Mouse (Mus musculus) forebrain, embryonic 16.5 days (tissue): ENCODE data around the gene Zfp341. TPM values are rescaled to one million over a fixed set of nuclear protein-coding genes. Genes with fewer than 3 reads are reported as not detected.

Source experiments
- ATAC-seq: fragments of 200-750 bp; cut with Nextera tagmentation; 2 replicates; pipeline ENCODE4 v1.8.0; 2017; ENCODE audit warnings: mild to moderate bottlenecking, moderate library complexity
- H3K27ac ChIP-seq: fragments of 300-500 bp; sonication (generic); 2 replicates; pipeline ENCODE4 v1.5.1; 2014; ENCODE audit warnings: low read length, control low read depth
- H3K27me3 ChIP-seq: fragments of 300-500 bp; sonication (generic); replicated peaks from 2 replicates; pipeline ENCODE4 v1.6.1; 2014; ENCODE audit warnings: low read length; ENCODE audit not compliant: control insufficient read depth, insufficient read depth
- H3K36me3 ChIP-seq: fragments of 300-500 bp; sonication (generic); 2 replicates; pipeline ENCODE4 v1.6.1; 2014; ENCODE audit not compliant: control insufficient read depth, insufficient read depth
- H3K4me1 ChIP-seq: fragments of 300-500 bp; sonication (generic); replicated peaks from 2 replicates; pipeline ENCODE4 v1.6.1; 2014; ENCODE audit warnings: low read length; ENCODE audit not compliant: control insufficient read depth, insufficient read depth
- H3K4me2 ChIP-seq: fragments of 300-500 bp; sonication (generic); 2 replicates; pipeline ENCODE4 v1.6.1; 2014; ENCODE audit warnings: mild to moderate bottlenecking, low read length, control low read depth
- H3K4me3 ChIP-seq: fragments of 300-500 bp; sonication (generic); replicated peaks from 2 replicates; pipeline ENCODE4 v1.5.1; 2014; ENCODE audit warnings: mild to moderate bottlenecking, low read length, control low read depth
- H3K9ac ChIP-seq: fragments of 300-500 bp; sonication (generic); replicated peaks from 2 replicates; pipeline ENCODE4 v1.6.1; 2014; ENCODE audit warnings: low read depth, low read length, control low read depth
- H3K9me3 ChIP-seq: fragments of 300-500 bp; sonication (generic); 2 replicates; pipeline ENCODE4 v1.6.1; 2016; ENCODE audit warnings: low read length; ENCODE audit not compliant: control insufficient read depth
- WGBS: fragments of 180-500 bp; shearing (Covaris S2); extraction: QIAGEN DNeasy Blood & Tissue Kit; methylation state at CpG from one replicate; pipeline ENCODE4 v1.1.7; 2014; 5-methylcytosine and 5-hydroxymethylcytosine counted together
- polyA plus RNA-seq: library from polyadenylated mRNA; unstranded; fragments of >200 nt; fragmentation: Nextera tagmentation; extraction: Ambion mirVana; gene quantifications from 2 replicates; pipeline ENCODE4 v1.2.1, GENCODE M21; 2015

Zfp341 gene
- polyA plus RNA-seq, 1 experiment from 2014 or later = 3.3 TPM

- Histone ChIP-seq H3K4me3 (no peak overlapping the region), H3K36me3 (no peaks in the 10 kb centered on the region), H3K27me3 (no peaks in the 10 kb centered on the region), H3K9ac (no peak overlapping the region), H3K27ac (no peak overlapping the region), H3K4me1 (peaks cover 31% of the 10 kb centered on the region), H3K9me3 (no peaks in the 10 kb centered on the region), H3K4me2 (peak overlapping the region; percentile 75)
- 58% methylated on average over 4 of the region's 4 CpGs for WGBS
- ATAC-seq = no peak
These were observed 42.4 kb upstream of the Zfp341 start for GRCm38 (mm10) chr2:154570666-154571065.

GRCm38 (mm10) chr2:154571266-154571665 lies 41.8 kb upstream of the Zfp341 start:
- H3K27me3 ChIP-seq = no peaks in the 10 kb centered on the region
- H3K36me3 ChIP-seq = no peaks in the 10 kb centered on the region
- no peak overlapping the region for H3K27ac ChIP-seq
- H3K4me1 ChIP-seq = peaks cover 25% of the 10 kb centered on the region
- no peak for ATAC-seq
- H3K9ac ChIP-seq = no peak overlapping the region
- H3K4me2 ChIP-seq = no peak overlapping the region
- WGBS = 80% methylated on average over 4 of the region's 4 CpGs
- no peaks in the 10 kb centered on the region for H3K9me3 ChIP-seq
- no peak overlapping the region for H3K4me3 ChIP-seq

DNA sequence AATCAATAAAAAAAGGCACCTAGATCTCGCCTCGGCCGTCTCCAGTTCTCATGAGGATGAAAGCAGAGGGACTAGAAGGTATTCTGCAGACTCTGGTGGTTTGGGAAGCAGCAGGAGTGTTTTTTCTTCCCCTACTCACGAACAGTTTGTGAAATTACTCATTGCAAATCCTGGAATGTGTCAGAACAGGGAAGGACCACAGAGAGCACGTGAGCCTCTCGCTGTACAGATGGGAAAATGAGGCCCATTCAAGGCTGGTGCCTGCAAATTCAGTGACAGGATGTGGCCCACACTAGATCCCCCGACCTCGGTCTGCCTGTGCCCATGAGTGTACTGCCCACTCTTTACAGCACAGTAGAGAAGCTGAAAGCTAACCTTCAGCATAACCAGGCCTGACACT lies 41.1 kb upstream of the Zfp341 start:
- H3K9ac ChIP-seq = no peak overlapping the region
- no peaks in the 10 kb centered on the region for H3K9me3 ChIP-seq
- 80% methylated on average over 8 of the region's 8 CpGs for WGBS
- H3K36me3 ChIP-seq = no peaks in the 10 kb centered on the region
- no peak overlapping the region for H3K4me2 ChIP-seq
- no peaks in the 10 kb centered on the region for H3K27me3 ChIP-seq
- H3K4me3 ChIP-seq = no peak overlapping the region
- peaks cover 26% of the 10 kb centered on the region for H3K4me1 ChIP-seq
- no peak for ATAC-seq
- H3K27ac ChIP-seq = no peak overlapping the region

GRCm38 (mm10) chr2:154572996-154573395 lies 40.1 kb upstream of the Zfp341 start:
- no peak for ATAC-seq
- no peak overlapping the region for H3K9ac ChIP-seq
- H3K4me2 ChIP-seq = no peak overlapping the region
- H3K4me3 ChIP-seq = no peak overlapping the region
- H3K4me1 ChIP-seq = peaks cover 28% of the 10 kb centered on the region
- 80% methylated on average over 3 of the region's 3 CpGs for WGBS
- no peaks in the 10 kb centered on the region for H3K27me3 ChIP-seq
- no peaks in the 10 kb centered on the region for H3K9me3 ChIP-seq
- no peak overlapping the region for H3K27ac ChIP-seq
- no peaks in the 10 kb centered on the region for H3K36me3 ChIP-seq

GRCm38 (mm10) chr2:154574271-154574670 lies 38.8 kb upstream of the Zfp341 start:
- ATAC-seq = no peak
- H3K4me3 ChIP-seq = no peak overlapping the region
- H3K27ac ChIP-seq = no peak overlapping the region
- H3K9me3 ChIP-seq = no peaks in the 10 kb centered on the region
- no peak overlapping the region for H3K9ac ChIP-seq
- no peak overlapping the region for H3K4me2 ChIP-seq
- 34% methylated on average over 7 of the region's 7 CpGs for WGBS
- peaks cover 16% of the 10 kb centered on the region for H3K4me1 ChIP-seq
- H3K27me3 ChIP-seq = no peaks in the 10 kb centered on the region
- no peaks in the 10 kb centered on the region for H3K36me3 ChIP-seq

DNA sequence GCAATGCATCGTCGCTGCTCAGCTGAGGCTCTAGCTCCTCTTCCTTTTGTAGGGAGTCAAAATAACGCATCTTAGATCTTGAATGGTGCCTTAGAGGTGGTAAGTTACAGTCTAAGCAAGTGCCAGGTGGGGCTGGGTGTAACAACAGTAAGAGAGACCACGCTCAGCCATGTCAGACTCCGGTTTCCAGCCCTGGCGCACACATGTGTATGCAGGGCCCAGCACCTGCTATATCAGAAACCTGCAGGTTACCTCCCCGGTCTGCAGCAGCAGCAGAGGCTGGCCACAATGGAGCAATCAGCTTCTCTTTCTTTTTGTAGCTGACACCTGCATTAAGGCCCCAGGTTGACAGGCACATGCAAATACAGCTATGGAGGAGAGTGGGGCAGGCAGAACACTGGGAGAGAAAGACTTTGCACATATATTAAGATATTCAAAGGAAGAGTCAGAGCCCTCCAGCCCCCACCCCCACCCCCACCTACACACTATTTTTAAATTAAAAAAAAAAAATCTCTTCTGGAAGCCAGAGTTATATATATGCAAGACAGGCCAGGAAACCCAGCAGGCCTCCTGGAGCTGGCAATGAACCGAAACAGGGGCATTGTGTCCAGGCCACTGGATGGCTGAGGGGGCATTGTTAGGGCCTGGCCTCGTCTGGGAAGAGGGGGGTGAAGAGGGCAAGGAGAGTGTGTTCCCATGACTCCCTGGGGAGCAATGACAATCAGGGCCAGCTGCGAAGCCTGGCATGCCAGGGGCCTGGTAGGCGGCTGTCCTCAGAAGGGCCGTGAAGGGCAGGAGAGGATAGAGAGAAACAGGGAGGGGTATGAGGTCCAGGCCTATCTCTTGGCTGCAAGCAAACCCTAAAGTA lies 36.0 kb upstream of the Zfp341 start:
- 24% methylated on average over 12 of the region's 12 CpGs for WGBS
- H3K27me3 ChIP-seq = no peaks in the 10 kb centered on the region
- H3K9ac ChIP-seq = no peak overlapping the region
- H3K36me3 ChIP-seq = no peaks in the 10 kb centered on the region
- no peaks in the 10 kb centered on the region for H3K9me3 ChIP-seq
- no peak for ATAC-seq
- peaks cover 11% of the 10 kb centered on the region for H3K4me1 ChIP-seq
- no peak overlapping the region for H3K4me3 ChIP-seq
- H3K27ac ChIP-seq = no peak overlapping the region
- no peak overlapping the region for H3K4me2 ChIP-seq

DNA sequence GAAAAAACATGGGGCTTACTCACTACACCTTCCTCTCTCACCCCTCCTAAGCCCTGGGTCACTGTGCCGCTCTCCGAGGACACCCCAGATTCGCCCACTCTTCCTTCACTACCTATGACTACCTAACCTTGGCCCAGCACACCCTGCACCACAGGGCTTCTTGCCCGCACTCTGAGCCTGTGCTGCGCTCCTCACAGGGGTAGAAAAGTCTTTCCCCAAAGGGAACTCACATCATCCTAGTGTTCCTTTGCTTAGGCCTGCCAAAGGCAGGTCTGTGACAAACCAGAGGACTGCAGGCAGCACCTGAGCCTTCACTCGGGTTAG lies 35.4 kb upstream of the Zfp341 start:
- Histone ChIP-seq H3K4me2 (no peak overlapping the region), H3K4me1 (peaks cover 11% of the 10 kb centered on the region), H3K27me3 (no peaks in the 10 kb centered on the region), H3K9me3 (no peaks in the 10 kb centered on the region), H3K27ac (no peak overlapping the region), H3K36me3 (no peaks in the 10 kb centered on the region), H3K4me3 (no peak overlapping the region), H3K9ac (no peak overlapping the region)
- no peak for ATAC-seq
- 78% methylated on average over 6 of the region's 6 CpGs for WGBS

- 75% methylated on average over 8 of the region's 8 CpGs for WGBS
- no peak for ATAC-seq
These were observed 32.5 kb upstream of the Zfp341 start for GRCm38 (mm10) chr2:154580586-154580985.

DNA sequence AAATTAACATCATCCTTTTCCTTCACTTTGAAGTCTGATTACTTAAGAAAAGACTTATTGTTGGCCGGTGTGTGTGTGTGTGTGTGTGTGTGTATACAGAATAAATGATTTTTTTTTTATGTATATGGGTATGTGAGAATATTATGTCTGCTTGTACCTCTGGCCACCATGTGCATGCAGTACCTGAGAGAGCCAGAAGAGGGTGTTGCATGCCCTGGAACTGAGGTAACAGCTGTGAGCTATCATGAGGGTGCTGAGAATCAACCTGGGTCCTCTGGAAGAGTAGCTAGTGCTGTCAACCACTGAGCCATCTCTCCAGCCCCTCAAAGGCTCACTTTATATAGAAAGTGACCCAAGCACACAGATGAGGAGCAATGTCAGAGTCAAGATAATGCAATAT lies 31.7 kb upstream of the Zfp341 start:
- ATAC-seq = no peak
- H3K27ac ChIP-seq = no peak overlapping the region
- WGBS = 91% methylated on average over 1 of the region's 1 CpGs
- no peak overlapping the region for H3K4me3 ChIP-seq
- no peak overlapping the region for H3K9ac ChIP-seq
- no peaks in the 10 kb centered on the region for H3K9me3 ChIP-seq
- peaks cover 43% of the 10 kb centered on the region for H3K4me1 ChIP-seq
- H3K36me3 ChIP-seq = no peaks in the 10 kb centered on the region
- H3K4me2 ChIP-seq = no peak overlapping the region
- no peaks in the 10 kb centered on the region for H3K27me3 ChIP-seq

More at GRCm38 (mm10) chr2:154580586-154580985, 32.5 kb upstream of the Zfp341 start:
- Histone ChIP-seq H3K9me3 (no peaks in the 10 kb centered on the region), H3K4me1 (peaks cover 38% of the 10 kb centered on the region), H3K36me3 (no peaks in the 10 kb centered on the region), H3K4me2 (no peak overlapping the region), H3K27ac (no peak overlapping the region), H3K27me3 (no peaks in the 10 kb centered on the region), H3K4me3 (no peak overlapping the region), H3K9ac (no peak overlapping the region)
